Mouse (Mus musculus): ENCODE measurements around the gene Ccnt1. TPM values are rescaled to one million over a fixed set of nuclear protein-coding genes. Genes with fewer than 3 reads are reported as not detected.

Gene Ccnt1
- polyA plus RNA-seq, 1 experiment, result 9.4 TPM

- Histone ChIP-seq H3K4me3 (ENCODE audit: extremely low read depth, insufficient read depth, insufficient read length) (no peak overlapping the region), H3K27me3 (ENCODE audit: control insufficient read depth, insufficient read depth, low read length) (no peaks in the 10 kb centered on the region), H3K36me3 (ENCODE audit: control insufficient read depth, insufficient read depth, low read length) (peaks cover 4% of the 10 kb centered on the region; the same call in 1 of the 2 replicates), H3K4me1 (ENCODE audit: control insufficient read depth, insufficient read depth, insufficient read length) (peaks cover 13% of the 10 kb centered on the region; the same call in 1 of the 2 replicates), H3K27ac (ENCODE audit: insufficient read depth, low read length) (no peak overlapping the region)
- WGBS, result 72% methylated on average over 7 of the region's 7 CpGs
- no peak for DNase-seq (ENCODE audit: low read depth in 1 of 2, low spot score in 2 of 2)
- TF ChIP-seq CTCF (IDR thresholded peaks at IDR 0.05; ENCODE audit: extremely low read depth, insufficient read depth, insufficient read length, insufficient replicate concordance), result no peak
- no peak for TF ChIP-seq POLR2A (IDR thresholded peaks at IDR 0.05; ENCODE audit: low read depth, low read length)
Observed at GRCm38 (mm10) chr15:98569216-98569615, 1.5 kb downstream of the Ccnt1 start.

- no peak for TF ChIP-seq CTCF (IDR thresholded peaks at IDR 0.05; ENCODE audit: extremely low read depth, insufficient read depth, insufficient read length, insufficient replicate concordance)
- no peak for TF ChIP-seq POLR2A (IDR thresholded peaks at IDR 0.05; ENCODE audit: low read depth, low read length)
- DNase-seq (ENCODE audit: low read depth in 1 of 2, low spot score in 2 of 2), result no peak
- H3K4me3 ChIP-seq (ENCODE audit: extremely low read depth, insufficient read depth, insufficient read length), result peak overlapping the region; percentile 81
- peaks cover 4% of the 10 kb centered on the region; the same call in 1 of the 2 replicates for H3K36me3 ChIP-seq (ENCODE audit: control insufficient read depth, insufficient read depth, low read length)
- WGBS, result 9% methylated on average over 22 of the region's 22 CpGs
- H3K27me3 ChIP-seq (ENCODE audit: control insufficient read depth, insufficient read depth, low read length), result no peaks in the 10 kb centered on the region
- peak overlapping the region; percentile 94 for H3K27ac ChIP-seq (ENCODE audit: insufficient read depth, low read length)
- H3K4me1 ChIP-seq (ENCODE audit: control insufficient read depth, insufficient read depth, insufficient read length), result peaks cover 13% of the 10 kb centered on the region; the same call in 1 of the 2 replicates
Observed at GRCm38 (mm10) chr15:98568256-98569033, 2.3 kb downstream of the Ccnt1 start.

- peak; percentile 99 to 100 for DNase-seq (ENCODE audit: low read depth in 1 of 2, low spot score in 2 of 2)
- Histone ChIP-seq H3K27me3 (ENCODE audit: control insufficient read depth, insufficient read depth, low read length) (no peaks in the 10 kb centered on the region), H3K27ac (ENCODE audit: insufficient read depth, low read length) (peak overlapping the region; percentile 98), H3K4me3 (ENCODE audit: extremely low read depth, insufficient read depth, insufficient read length) (peak overlapping the region; percentile 88), H3K4me1 (ENCODE audit: control insufficient read depth, insufficient read depth, insufficient read length) (peaks cover 13% of the 10 kb centered on the region; the same call in 1 of the 2 replicates), H3K36me3 (ENCODE audit: control insufficient read depth, insufficient read depth, low read length) (peaks cover 4% of the 10 kb centered on the region)
- WGBS, result under 1% methylated on average over 88 of the region's 88 CpGs
- TF ChIP-seq CTCF (IDR thresholded peaks at IDR 0.05; ENCODE audit: extremely low read depth, insufficient read depth, insufficient read length, insufficient replicate concordance), result no peak
- peak; percentile 88 for TF ChIP-seq POLR2A (IDR thresholded peaks at IDR 0.05; ENCODE audit: low read depth, low read length)
Observed at GRCm38 (mm10) chr15:98567278-98568134, 3.2 kb downstream of the Ccnt1 start.

- TF ChIP-seq CTCF (IDR thresholded peaks at IDR 0.05; ENCODE audit: extremely low read depth, insufficient read depth, insufficient read length, insufficient replicate concordance), result no peak
- no peak for TF ChIP-seq POLR2A (IDR thresholded peaks at IDR 0.05; ENCODE audit: low read depth, low read length)
- peaks cover 14% of the 10 kb centered on the region; the same call in 1 of the 2 replicates for H3K4me1 ChIP-seq (ENCODE audit: control insufficient read depth, insufficient read depth, insufficient read length)
- no peak for DNase-seq (ENCODE audit: low read depth in 1 of 2, low spot score in 2 of 2)
- peak overlapping the region; percentile 88 for H3K4me3 ChIP-seq (ENCODE audit: extremely low read depth, insufficient read depth, insufficient read length)
- H3K27ac ChIP-seq (ENCODE audit: insufficient read depth, low read length), result peak overlapping the region; percentile 98
- no peaks in the 10 kb centered on the region for H3K27me3 ChIP-seq (ENCODE audit: control insufficient read depth, insufficient read depth, low read length)
- WGBS, result under 1% methylated on average over 15 of the region's 15 CpGs
- peaks cover 7% of the 10 kb centered on the region for H3K36me3 ChIP-seq (ENCODE audit: control insufficient read depth, insufficient read depth, low read length)
Observed at GRCm38 (mm10) chr15:98566973-98567277, 3.8 kb downstream of the Ccnt1 start.

- Histone ChIP-seq H3K36me3 (ENCODE audit: control insufficient read depth, insufficient read depth, low read length) (peaks cover 25% of the 10 kb centered on the region), H3K4me1 (ENCODE audit: control insufficient read depth, insufficient read depth, insufficient read length) (peaks cover 2% of the 10 kb centered on the region; the same call in 1 of the 2 replicates), H3K27ac (ENCODE audit: insufficient read depth, low read length) (no peak overlapping the region), H3K4me3 (ENCODE audit: extremely low read depth, insufficient read depth, insufficient read length) (no peak overlapping the region), H3K27me3 (ENCODE audit: control insufficient read depth, insufficient read depth, low read length) (no peaks in the 10 kb centered on the region)
- 93% methylated on average over 5 of the region's 5 CpGs for WGBS
- DNase-seq (ENCODE audit: low read depth in 1 of 2, low spot score in 2 of 2), result no peak
- TF ChIP-seq CTCF (IDR thresholded peaks at IDR 0.05; ENCODE audit: extremely low read depth, insufficient read depth, insufficient read length, insufficient replicate concordance) (no peak), POLR2A (IDR thresholded peaks at IDR 0.05; ENCODE audit: low read depth, low read length) (no peak)
Observed at GRCm38 (mm10) chr15:98557186-98557585, 13.5 kb downstream of the Ccnt1 start.

GRCm38 (mm10) chr15:98555881-98556280 lies 14.8 kb downstream of the Ccnt1 start:
- Histone ChIP-seq H3K27ac (ENCODE audit: insufficient read depth, low read length) (no peak overlapping the region), H3K4me1 (ENCODE audit: control insufficient read depth, insufficient read depth, insufficient read length) (no peaks in the 10 kb centered on the region), H3K4me3 (ENCODE audit: extremely low read depth, insufficient read depth, insufficient read length) (no peak overlapping the region), H3K36me3 (ENCODE audit: control insufficient read depth, insufficient read depth, low read length) (peaks cover 31% of the 10 kb centered on the region), H3K27me3 (ENCODE audit: control insufficient read depth, insufficient read depth, low read length) (no peaks in the 10 kb centered on the region)
- 95% methylated on average over 4 of the region's 4 CpGs for WGBS
- TF ChIP-seq CTCF (IDR thresholded peaks at IDR 0.05; ENCODE audit: extremely low read depth, insufficient read depth, insufficient read length, insufficient replicate concordance), result no peak
- no peak for TF ChIP-seq POLR2A (IDR thresholded peaks at IDR 0.05; ENCODE audit: low read depth, low read length)
- no peak for DNase-seq (ENCODE audit: low read depth in 1 of 2, low spot score in 2 of 2)
